Mouse (Mus musculus) lung, adult 2 months (tissue): ENCODE data around the gene Saysd1. TPM values are rescaled to one million over a fixed set of nuclear protein-coding genes. Genes with fewer than 3 reads are reported as not detected.
"Not testable (repeated sequence)": the region's sequence is repeated elsewhere in the genome, so short reads cannot be mapped to it uniquely, and the experiment has no call there.

Experiments
- DNase-seq: peaks from one replicate; pipeline ENCODE4 v3.0.0; 2022
- H3K4me1 ChIP-seq: fragments of 200-500 bp; 2 replicates; pipeline ENCODE4 v1.6.1; 2011; ENCODE audit warnings: low read length; ENCODE audit not compliant: control insufficient read depth, insufficient read depth
- H3K4me3 ChIP-seq: fragments of 200-500 bp; replicated peaks from 2 replicates; pipeline ENCODE3; 2011; ENCODE audit warnings: low read depth, mild to moderate bottlenecking, control low read depth, low read length; ENCODE audit errors: extremely low read depth
- CTCF ChIP-seq: fragments of 200-500 bp; IDR thresholded peaks from 2 replicates; pipeline ENCODE4 v1.5.1; 2011; ENCODE audit warnings: mild to moderate bottlenecking, low read length, control low read depth; ENCODE audit not compliant: insufficient read depth
- POLR2A ChIP-seq: fragments of 200-500 bp; IDR thresholded peaks from 2 replicates; pipeline ENCODE4 v1.6.1; 2011; ENCODE audit warnings: low read depth, mild to moderate bottlenecking, control low read depth, low read length, borderline replicate concordance; ENCODE audit errors: extremely low read depth
- WGBS: fragments of 180-500 bp; shearing (Covaris S2); methylation state at CpG from one replicate; pipeline ENCODE4 v1.1.7; 2018; 5-methylcytosine and 5-hydroxymethylcytosine counted together
- polyA plus RNA-seq: library from polyadenylated mRNA; depleted of rRNA; stranded (reverse); fragments of >200 nt; gene quantifications from 2 replicates; pipeline ENCODE4 v1.2.3, GENCODE M21; 2012; rRNA removed

Saysd1 gene
- polyA plus RNA-seq, 1 experiment: 9.9 TPM

- DNase-seq: no peak
- H3K4me1 ChIP-seq: no peaks in the 10 kb centered on the region
- TF ChIP-seq CTCF (no peak), POLR2A (no peak)
- 80% methylated on average over 19 of the region's 19 CpGs for WGBS
- no peak overlapping the region for H3K4me3 ChIP-seq
Observed at GRCm38 (mm10) chr14:20032016-20032737, 106.2 kb downstream of the Saysd1 start.

- Histone ChIP-seq H3K4me3 (no peak overlapping the region), H3K4me1 (no peaks in the 10 kb centered on the region; the same call in 1 of the 2 replicates)
- 62% methylated on average over 3 of the region's 3 CpGs for WGBS
- no peak for TF ChIP-seq POLR2A
- TF ChIP-seq CTCF: no peak
- DNase-seq: no peak
Observed at GRCm38 (mm10) chr14:20029606-20030005, 108.7 kb downstream of the Saysd1 start.

GRCm38 (mm10) chr14:20027475-20027874 lies 110.9 kb downstream of the Saysd1 start:
- not testable (repeated sequence) for H3K4me1 ChIP-seq, H3K4me3 ChIP-seq, DNase-seq
- WGBS: 92% methylated on average over 7 of the region's 7 CpGs

Other genes with a start within 250 kb of the Saysd1 start
- gene Gng2, start 160.9 kb downstream of the Saysd1 start, polyA plus RNA-seq: 11.9 and 16.1 TPM in 2 replicates
- gene Kcnk5, start 43.3 kb upstream of the Saysd1 start, polyA plus RNA-seq: 4.3 and 5.7 TPM in 2 replicates
- gene Kcnk16, start 130.7 kb upstream of the Saysd1 start, polyA plus RNA-seq: 0.12 TPM in 1 of 2 replicates, not detected in the other
- 15.1 and 20.8 TPM in 2 replicates for gene Nudt13, start 156.2 kb upstream of the Saysd1 start, polyA plus RNA-seq
- gene Ecd, start 209.6 kb upstream of the Saysd1 start, polyA plus RNA-seq: 10.8 and 14.4 TPM in 2 replicates
- 21.0 and 24.6 TPM in 2 replicates for gene Fam149b, start 209.6 kb upstream of the Saysd1 start, polyA plus RNA-seq